Mouse (Mus musculus) heart, adult 2 months (tissue): Measurements from ENCODE around the gene Rnf149.

Experiments
- CTCF ChIP-seq: fragments of 200-600 bp; IDR thresholded peaks from 2 replicates; pipeline ENCODE4 v1.8.1; 2022; ENCODE audit warnings: antibody characterized with exemption, mild to moderate bottlenecking, moderate library complexity
- EP300 ChIP-seq: fragments of 200-500 bp; IDR thresholded peaks from 2 replicates; pipeline ENCODE4 v1.6.1; 2011; ENCODE audit warnings: low read depth, low read length, control low read depth; ENCODE audit not compliant: insufficient read depth
- POLR2A ChIP-seq: fragments of 200-500 bp; IDR thresholded peaks from 2 replicates; pipeline ENCODE4 v1.6.1; 2011; ENCODE audit warnings: mild to moderate bottlenecking, low read depth, low read length, control low read depth; ENCODE audit not compliant: insufficient read depth

- TF ChIP-seq CTCF (no peak), POLR2A (no peak), EP300 (no peak)
Observed at GRCm38 (mm10) chr1:39568079-39568478, 9.1 kb downstream of the Rnf149 start.
